Mouse (Mus musculus) erythroblast, embryonic 14.5 days (primary cell): ENCODE measurements around the gene Ptcd2.

ENCODE experiments used
- GATA1 ChIP-seq: IDR thresholded peaks from 2 replicates; pipeline ENCODE4 v1.6.1; 2012; ENCODE audit warnings: low read length, inconsistent platforms, mixed read lengths
- TAL1 ChIP-seq: IDR thresholded peaks from 3 replicates; pipeline ENCODE4 v1.6.1; 2012; ENCODE audit warnings: low read length, inconsistent platforms, mixed read lengths

- TF ChIP-seq GATA1 (no peak), TAL1 (no peak)
Measured at GRCm38 (mm10) chr13:99331255-99331654, 13.2 kb downstream of the Ptcd2 start.
